Mouse (Mus musculus): ENCODE data around the gene Olfr46.
"Not testable (repeated sequence)": the region's sequence is repeated elsewhere in the genome, so short reads cannot be mapped to it uniquely, and the experiment has no call there.

Gene Olfr46

DNA sequence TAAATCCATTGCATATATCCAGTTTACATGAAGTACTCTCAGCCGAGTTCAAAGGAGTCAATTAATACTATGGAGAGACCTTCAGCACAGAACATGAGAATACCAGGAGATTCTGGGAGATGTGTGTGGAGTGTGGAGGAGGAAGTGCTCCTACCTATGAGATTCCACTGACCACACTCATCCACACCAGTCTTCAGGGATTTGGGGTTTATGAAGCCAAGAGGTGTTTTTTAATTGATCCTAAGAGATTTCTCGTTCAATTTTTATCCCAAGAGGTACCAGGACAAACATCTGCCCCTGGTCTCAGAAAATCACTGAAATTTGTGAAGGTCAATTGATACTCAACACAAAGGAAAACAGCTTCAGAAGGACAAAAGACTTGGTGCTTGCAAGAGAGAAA lies at the start of gene Olfr46:
Olfr46 (plus strand) TSS at position 301 of the 400 bp plus-strand sequence.
- DNase-seq, result not testable (repeated sequence)

DNA sequence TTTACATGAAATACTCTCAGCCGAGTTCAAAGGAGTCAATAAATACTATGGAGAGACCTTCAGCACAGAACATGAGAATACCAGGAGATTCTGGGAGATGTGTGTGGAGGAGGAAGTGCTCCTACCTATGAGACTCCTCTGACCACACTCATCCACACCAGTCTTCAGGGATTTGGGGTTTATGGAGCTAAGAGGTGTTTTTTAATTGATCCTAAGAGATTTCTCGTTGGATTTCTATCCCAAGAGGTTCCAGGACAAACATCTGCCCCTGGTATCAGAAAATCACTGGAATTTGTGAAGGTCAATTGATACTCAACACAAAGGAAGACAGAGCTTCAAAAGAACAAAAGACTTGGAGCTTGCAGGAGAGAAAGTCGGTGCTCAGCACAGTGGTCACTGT lies 33.5 kb upstream of the Olfr46 start, which contains the start of gene Olfr538:
Olfr538 (plus strand) TSS at position 301 of the 400 bp plus-strand sequence.
- DNase-seq, result no peak

DNA sequence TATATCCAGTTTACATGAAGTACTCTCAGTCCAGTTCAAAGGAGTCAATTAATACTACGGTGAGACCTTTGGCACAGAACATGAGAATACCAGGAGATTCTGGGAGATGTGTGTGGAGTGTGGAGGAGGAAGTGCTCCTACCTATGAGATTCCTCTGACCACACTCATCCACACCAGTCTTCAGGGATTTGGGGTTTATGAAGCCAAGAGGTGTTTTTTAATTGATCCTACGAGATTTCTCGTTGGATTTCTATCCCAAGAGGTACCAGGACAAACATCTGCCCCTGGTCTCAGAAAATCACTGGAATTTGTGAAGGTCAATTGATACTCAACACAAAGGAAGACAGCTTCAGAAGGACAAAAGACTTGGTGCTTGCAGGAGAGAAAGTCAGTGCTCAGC lies 27.6 kb downstream of the Olfr46 start, which contains the start of gene Olfr61:
Olfr61 (plus strand) TSS at position 301 of the 400 bp plus-strand sequence.
- DNase-seq, result not testable (repeated sequence)

DNA sequence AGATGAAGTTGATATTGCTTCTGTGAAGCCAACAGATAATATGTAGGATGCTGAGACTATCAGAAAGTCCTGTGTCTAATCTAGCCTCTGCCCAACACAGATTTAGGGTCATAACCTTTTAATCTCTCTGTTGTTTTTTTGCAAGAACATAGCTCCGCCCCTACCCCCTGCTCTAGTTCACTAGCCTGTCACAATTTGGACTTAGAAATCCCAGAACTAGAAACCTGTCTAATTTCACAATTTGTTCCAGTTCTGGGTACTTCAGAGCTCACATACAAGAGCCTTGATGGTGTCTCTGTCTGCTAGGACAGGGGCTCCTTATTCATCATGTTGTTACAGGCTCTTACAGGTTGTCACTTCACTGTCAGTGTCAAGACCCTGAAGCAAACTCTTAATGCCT lies 29.5 kb downstream of the Olfr46 start:
- DNase-seq, result no peak

DNA sequence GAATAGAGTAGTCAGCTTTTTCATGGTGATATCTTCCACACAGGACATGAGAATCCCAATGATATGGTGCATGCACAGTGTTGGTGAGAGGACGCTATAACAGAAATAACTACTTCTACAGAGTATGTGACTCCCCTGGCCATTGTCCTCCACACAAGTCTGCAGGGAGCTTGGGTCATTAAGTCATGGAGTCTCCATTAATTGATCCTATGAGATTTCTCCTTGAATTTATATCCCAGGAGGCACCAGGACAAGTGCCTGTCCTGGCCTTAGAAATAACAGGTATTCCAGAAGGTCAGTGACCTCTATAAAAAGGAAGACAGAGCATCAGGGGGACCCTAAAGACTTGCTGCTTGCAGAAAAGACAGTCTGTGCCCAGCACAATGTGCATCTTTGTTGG lies 45.1 kb downstream of the Olfr46 start, which contains the start of gene Olfr53:
Olfr53 (plus strand) TSS at position 301 of the 400 bp plus-strand sequence.
- DNase-seq, result no peak

DNA sequence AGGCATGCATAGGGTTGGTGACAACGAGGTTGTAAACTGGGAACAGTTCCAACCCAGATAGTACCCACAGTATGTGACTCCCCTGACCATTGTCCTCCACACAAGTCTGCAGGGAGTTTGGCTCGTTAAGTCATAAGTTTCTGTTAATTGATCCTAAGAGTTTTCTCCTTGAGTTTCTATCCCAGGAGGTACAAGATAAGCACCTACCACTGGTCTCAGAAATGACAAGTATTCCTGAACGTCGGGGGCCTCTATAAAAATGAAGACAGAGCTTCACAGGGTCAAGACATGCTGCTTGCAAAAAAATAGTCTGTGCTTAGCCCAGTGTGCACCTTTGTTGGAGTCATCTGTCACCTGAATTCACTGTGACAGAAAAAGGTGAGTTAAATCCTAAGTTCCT lies 58.6 kb downstream of the Olfr46 start, which contains the start of gene Olfr539:
Olfr539 (plus strand) TSS at position 301 of the 400 bp plus-strand sequence.
- DNase-seq, result no peak
